Mouse (Mus musculus): ENCODE measurements around the gene Olfr1306.

The Olfr1306 gene

DNA sequence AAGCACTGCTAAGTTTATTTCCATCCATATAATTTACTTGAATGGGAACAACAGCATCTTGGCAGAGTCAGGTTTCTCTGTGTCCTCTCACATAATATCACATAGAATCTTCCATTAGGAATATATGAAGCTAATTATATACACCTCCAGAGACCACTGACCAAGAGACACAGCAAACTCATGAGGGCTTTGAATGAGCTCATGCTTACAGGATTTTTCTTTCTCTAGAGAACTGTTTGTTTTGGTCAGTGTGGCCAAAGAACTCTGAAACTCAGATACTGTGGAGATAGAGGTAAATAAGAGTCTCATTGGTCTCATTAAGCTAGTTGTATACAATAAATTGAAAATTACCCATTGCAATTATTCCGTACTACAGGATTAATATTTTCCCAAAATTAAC lies at the start of gene Olfr1306:
Gene Olfr1306 (minus strand): TSS at position 101 of the 400 bp plus-strand sequence.
- no peak for DNase-seq (ENCODE audit: low spot score in 2 of 2)

DNA sequence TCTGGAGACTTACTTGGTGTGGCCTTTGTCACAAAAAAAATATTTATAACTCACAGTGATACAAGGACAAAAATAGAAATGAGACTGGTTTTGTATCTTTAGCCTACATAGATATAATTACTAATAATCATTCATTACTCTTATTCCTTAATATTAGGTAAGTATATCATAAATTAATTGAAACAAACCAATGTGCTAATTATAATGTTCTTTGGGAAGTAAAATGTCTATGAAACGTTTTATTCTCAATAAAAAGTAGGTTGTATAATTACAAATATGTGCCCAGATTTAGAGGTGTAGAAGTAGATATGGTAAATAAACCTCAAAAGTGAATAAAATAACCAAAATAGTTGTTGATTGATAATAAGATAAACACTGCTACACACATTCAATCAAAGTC lies 48.8 kb upstream of the Olfr1306 start, which contains the start of gene Olfr1308:
Gene Olfr1308 (minus strand): TSS at position 101 of the 400 bp plus-strand sequence.
- no peak for DNase-seq (ENCODE audit: low spot score in 2 of 2)

DNA sequence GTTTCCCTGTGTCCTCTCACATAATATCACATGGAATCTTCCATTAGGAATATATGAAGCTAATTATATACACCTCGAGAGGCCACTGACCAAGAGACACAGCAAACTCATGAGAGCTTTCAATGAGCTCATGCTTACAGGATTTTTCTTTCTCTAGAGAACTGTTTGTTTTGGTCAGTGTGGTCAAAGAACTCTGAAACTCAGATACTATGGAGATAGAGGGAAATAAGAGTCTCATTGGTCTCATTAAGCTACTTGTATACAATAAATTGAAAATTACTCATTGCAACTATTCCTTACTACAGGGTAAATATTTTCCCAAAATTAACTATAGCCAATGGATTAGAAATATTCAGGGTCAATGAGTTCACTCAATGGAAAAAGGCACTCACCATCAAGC lies 33.3 kb upstream of the Olfr1306 start, which contains the start of gene Olfr1307:
Gene Olfr1307 (minus strand): TSS at position 101 of the 400 bp plus-strand sequence.
- no peak for DNase-seq (ENCODE audit: low spot score in 2 of 2)

DNA sequence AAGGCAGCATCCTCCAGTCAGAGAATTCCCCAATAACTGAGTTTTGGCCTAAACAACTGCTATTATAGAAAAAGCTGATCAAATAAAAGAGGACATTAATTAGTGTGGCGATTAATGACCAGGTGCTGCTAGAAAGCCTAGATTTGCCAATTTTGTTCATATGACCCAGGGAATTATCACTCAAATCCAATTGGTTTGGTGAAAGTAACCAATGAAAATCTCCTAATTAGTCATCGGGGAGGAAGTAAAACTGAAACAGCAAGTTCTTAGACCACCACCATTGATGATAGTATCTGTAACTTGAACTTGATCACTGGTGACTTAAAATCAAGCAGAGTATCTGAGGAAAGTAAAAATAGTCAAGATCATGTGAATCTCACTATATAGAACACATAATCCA lies 39.0 kb downstream of the Olfr1306 start, which contains the start of gene Olfr1305:
Gene Olfr1305 (minus strand): TSS at position 101 of the 400 bp plus-strand sequence.
- no peak for DNase-seq (ENCODE audit: low spot score in 2 of 2)
